Mouse (Mus musculus) cerebellum, adult 11 months (tissue): Measurements from ENCODE around the gene Pnmal2.

Source experiments
- DNase-seq: peaks from one replicate; pipeline ENCODE4 v3.0.0; 2022

The Pnmal2 gene

DNA sequence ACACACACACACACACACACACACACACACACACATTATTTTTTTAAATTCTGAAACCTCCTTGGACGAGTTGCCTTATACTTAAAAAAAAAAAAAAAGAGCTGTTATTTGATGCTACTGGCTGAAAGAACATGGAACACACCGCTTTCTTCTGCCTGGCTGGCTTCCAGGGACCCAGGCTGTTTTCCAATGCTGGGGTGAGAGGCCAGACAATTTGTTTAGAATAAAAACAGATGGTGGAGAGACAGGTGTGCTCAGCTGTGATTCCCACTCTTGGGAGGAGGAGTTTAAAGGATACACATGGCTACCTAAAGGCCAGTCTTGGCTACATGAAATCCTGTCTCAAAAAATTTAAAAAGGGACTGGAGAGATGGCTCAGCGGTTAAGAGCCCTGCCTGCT, 43.9 kb downstream of the Pnmal2 start:
- DNase-seq = no peak

DNA sequence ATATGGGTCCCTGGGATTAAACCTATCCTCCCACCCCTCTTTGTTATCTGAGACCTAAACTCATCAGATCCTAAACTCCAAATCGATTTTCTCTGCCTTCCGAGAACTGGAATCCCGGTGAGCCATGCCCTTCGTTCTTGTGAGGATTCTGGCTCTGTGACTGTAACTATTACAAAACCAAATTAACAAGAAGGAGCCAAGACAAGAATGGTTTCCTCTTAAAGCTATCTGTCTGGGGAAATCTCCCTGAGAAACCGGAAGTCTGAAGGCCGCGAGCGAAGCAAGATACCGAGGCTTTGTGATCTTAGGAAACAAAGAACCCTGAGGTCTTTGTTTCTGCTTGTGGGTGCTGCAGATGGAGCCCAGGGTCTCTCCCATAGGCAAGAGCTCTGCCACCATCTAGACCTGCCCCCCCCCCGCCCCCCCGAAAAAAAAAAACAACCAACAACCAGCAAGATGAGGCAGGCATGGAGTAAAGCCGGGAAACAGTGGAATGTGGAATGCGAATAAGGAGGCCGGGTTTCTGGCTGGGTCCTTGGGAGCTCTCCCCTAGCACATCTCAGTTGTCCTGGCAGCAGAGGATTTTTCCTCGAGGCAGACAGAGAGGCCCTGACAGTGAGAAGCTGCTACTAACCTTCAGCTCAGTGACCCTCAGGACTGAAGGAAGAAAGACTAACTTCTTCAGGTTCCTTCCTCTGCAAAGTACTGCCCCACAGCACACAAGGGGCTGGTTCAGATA, 45.7 kb downstream of the Pnmal2 start:
- no peak for DNase-seq

DNA sequence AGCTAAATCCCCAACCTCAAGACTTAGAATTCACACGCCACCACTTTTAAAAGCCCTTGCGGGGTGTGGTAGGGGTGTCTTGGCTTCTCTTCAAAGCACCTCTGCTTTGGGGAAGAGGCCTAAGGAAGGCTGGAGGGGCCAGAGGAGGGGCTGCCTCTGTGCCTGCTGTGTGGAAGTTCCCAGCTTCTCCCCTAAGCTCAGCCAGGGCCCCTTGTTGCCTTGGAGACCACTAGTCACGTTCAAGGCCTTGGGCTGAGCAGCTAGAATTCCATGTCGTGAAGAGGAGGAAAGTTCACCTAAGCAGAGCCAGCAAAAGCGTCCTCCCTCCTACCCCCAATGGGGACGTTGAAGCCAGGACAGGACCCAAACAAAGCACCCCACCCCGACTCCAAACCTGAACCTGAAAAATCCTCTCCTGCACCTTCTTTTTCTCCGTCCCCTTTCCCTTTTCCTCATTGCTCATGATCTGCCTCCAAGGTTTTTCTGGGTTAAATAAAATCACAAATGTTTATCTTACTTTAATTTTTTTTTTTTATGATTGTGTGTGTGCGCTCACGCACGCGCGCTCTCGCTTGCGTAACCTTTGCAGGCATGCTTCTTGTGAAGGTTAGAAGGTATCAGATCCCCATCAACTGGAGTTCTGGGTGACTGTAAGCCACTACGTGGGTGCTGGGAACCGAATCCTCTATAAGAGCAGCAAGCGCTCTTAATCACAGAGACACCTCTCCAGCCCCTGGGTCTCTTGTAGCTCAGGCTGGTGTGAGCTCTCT, 47.4 kb downstream of the Pnmal2 start:
- no peak for DNase-seq

DNA sequence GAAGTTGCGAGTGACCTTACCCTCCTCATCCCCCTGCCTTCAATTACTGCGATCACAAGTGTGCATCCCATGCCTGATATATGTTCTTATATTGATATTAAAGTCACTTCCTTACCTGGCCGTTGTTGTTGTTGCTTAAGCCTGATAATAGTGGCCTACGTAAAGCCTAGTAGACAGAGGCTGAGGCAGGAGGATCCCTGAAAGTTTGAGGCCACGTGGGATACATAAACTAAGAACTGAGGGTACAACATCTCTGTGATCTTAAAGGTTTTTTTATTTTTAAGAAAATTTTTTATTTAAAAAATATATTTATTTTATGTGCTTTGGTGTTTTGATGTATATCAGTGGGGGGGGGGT, 47.9 kb downstream of the Pnmal2 start, which contains the start of gene Ccdc8:
Ccdc8 (plus strand) TSS at position 258 of the 357 bp plus-strand sequence.
- no peak for DNase-seq

DNA sequence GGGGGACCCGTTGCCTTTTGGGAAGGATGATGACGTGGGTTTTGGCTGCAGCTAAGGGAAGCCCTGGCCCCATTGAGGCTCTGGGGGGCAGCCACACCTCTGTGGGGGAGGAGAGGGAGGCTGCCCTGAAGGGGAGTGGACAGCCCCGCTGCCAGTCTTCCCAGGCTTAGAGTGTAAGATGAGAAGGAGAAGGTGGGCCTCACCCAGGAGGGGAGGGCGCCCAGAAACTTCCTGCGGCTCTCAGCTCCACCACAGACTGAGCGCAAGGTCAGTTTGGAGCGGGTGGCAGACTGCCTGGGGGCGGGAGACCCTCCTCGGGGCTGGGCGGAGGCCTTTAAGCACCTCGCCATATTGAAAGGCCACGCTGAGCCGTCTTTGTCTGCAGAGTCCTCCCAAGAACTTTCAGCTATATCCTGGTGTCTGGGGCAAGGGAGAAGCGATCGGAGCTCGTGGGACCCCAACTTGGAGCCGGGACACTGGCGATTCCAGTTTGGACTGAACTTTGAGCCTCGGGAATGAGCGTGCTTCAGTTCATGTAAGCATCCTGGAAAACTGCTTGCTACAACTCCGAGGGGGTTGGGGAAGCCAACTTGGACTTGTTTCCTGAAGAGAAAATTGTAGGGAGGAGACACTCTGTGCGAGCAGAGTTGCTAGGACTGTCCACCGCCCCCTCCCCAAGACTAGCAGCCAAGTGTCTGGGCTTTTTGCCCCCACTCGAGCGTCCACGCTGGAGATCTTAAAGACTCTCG, 49.3 kb downstream of the Pnmal2 start:
- DNase-seq = no peak

DNA sequence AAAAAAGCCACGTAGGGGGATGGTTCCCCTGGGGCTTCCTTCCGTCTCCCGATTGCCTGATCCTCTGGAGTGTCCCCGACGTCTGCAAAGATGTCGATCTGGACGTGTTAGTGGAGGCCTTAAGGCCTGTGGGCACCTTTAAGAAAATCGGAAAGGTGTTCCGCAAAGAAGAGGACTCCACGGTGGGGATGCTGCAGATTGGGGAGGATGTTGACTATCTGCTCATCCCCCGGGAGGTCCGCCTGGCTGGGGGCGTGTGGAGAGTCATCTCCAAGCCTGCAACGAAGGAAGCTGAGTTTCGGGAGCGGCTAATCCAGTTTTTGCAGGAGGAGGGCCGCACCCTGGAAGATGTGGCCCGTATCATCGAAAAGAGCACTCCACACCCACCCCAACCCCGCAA, 49.9 kb downstream of the Pnmal2 start:
- DNase-seq = no peak

DNA sequence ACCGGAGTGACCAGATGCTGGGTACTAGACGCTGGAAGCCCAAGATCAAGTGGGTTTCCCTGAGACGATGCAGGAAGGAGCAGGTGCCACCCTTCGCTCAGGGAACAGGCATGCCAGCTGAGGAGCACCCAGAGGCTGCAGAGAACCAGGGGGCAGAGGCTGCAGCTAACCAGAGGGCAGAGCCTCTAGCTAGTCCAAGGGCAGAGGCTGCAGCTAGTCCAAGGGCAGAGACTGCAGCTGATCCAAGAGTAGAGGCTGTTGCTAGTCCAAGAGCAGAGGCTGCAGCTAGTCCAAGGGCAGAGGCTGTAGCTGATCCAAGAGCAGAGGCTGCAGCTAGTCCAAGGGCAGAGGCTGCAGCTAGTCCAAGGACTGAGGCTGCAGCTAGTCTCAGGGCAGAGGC, 50.9 kb downstream of the Pnmal2 start:
- no peak for DNase-seq
